Mouse (Mus musculus) brain, embryonic 14.5 days (tissue): ENCODE results near the gene Glod4.

Experiments used
- CTCF ChIP-seq: fragments of 200-500 bp; IDR thresholded peaks from 2 replicates; pipeline ENCODE4 v1.5.1; 2012; ENCODE audit warnings: inconsistent platforms, mild to moderate bottlenecking, moderate library complexity, borderline replicate concordance; ENCODE audit not compliant: insufficient read depth, insufficient read length; ENCODE audit errors: extremely low read depth
- POLR2A ChIP-seq: fragments of 200-500 bp; IDR thresholded peaks from 2 replicates; pipeline ENCODE4 v1.6.1; 2012; ENCODE audit warnings: mild to moderate bottlenecking, inconsistent platforms, borderline replicate concordance; ENCODE audit not compliant: poor library complexity, insufficient read depth, insufficient read length, severe bottlenecking; ENCODE audit errors: extremely low read depth

GRCm38 (mm10) chr11:76093610-76094009 lies 149.9 kb downstream of the Glod4 start:
- peak; percentile 7; the same call in 1 of the 2 replicates for TF ChIP-seq CTCF
- no peak for TF ChIP-seq POLR2A
